Mouse (Mus musculus) lung, postnatal 14 days (tissue): ENCODE data around the gene A530032D15Rik.
"Not testable (repeated sequence)": the region's sequence is repeated elsewhere in the genome, so short reads cannot be mapped to it uniquely, and the experiment has no call there.

Source experiments
- DNase-seq: peaks from one replicate; pipeline ENCODE4 v3.0.0; 2021

A530032D15Rik gene

DNA sequence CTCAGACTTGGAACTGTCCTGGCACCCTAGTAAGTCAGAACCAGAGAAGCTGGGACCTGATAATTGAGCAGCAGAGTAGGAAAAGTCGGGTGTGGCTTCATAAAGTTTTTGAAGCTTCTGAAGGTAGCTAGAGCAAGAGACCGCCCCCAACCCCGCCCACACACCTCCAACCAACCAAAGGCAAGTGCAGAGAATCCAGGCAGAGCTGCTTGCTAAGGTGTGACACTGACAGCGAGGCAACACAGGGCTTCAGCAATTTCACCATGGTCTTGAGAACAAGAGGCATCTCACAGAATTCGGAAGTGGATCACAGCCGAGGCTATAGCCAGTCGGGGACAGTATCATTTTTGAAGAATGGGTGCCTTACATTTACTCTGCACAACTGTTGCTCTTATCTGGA lies at the start of gene A530032D15Rik:
Gene A530032D15Rik (minus strand): TSS at position 101 of the 400 bp plus-strand sequence.
- DNase-seq = not testable (repeated sequence)

DNA sequence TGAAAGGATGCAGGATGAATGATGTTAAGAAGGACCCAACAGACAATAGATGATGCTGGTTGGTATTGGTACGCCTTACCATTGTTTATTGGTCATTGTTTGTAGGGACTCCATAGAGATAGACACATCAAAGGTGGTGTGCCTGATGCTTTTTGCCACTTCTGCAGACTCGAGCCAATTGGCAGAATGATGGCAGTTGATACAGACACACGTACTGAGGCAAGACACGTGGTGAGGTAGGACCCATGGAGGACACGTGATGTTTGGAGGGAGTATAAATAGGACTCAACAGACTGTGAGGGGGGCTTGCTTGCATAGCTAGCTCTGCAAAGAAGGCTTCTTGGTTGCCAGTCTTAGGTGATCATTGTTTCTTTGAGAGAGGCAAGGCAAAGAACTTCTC lies 45.5 kb upstream of the A530032D15Rik start:
- not testable (repeated sequence) for DNase-seq

DNA sequence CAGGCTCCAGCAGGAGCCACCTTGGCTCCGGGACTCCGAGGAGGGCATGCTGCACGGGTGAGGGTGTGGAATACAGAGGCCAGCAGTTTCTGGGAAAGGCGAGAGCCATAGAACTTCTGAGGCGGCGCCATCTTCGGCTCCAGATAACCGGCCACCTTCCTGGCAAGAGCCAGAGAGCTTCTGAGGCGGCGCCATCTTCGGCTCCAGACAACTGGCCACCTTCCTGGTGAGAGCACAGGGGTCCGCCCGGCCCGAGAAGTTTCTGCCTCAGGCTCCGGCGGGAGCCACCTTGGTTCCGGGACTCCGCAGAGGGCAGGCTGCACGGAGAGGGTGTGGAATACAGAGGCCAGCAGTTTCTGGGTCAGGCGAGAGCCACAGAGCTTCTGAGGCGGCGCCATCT lies 24.0 kb upstream of the A530032D15Rik start:
- DNase-seq = not testable (repeated sequence)

DNA sequence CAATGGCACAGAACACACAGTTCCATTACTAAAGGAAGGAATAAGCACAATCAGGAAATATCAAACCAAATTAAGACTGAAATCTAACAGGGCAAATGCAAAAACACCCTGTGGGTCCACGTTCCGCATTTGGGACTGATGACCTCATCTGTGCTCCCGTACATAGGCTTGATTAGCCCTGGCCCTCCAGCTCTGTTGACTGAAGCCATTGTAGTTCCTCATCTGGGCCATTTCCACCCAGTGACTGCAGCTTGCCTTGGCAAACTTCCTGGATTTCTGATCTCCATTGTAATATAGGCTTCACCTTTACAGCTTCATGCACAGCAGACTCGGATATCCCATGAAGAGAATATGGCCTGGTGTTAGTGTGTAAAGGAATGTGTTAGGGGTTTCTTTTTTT lies 12.2 kb upstream of the A530032D15Rik start:
- not testable (repeated sequence) for DNase-seq

DNA sequence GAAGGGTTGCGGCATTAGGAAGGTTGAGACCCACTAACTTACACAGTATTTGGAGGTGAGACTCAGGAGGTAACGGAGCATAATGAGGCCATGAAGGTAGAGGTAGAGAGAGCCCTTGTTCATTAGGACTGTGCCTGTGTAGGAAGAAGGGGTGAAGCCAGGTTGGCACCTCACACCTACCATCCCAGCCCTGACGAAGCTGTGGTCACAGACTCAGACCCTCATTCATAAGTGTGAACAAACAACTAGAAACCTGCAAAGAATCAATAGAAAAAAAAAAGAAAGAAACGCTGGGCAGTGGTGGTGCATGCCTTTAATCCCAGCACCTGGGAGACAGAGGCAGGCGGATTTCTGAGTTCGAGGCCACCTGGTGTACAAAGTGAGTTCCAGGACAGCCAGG lies 8.7 kb upstream of the A530032D15Rik start:
- not testable (repeated sequence) for DNase-seq

DNA sequence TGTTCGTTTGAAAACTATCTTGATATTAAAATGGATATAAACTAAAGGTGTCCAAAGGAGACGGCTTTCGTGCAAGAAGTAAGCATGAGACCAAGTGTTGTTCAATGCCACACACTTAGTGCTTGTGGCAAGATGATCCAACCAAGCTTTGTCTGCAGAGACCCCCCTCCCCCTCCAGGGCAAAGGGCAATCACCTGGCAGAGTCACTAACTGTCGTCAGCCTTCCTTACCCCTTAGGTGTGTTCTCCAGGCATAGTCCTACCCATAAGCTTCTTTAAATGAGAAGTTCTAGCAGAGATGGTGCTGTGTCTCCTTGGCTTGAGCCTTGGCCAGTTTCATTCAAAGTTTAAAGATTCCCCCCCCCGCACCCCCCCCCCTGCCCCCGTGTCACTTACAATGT lies 7.9 kb upstream of the A530032D15Rik start:
- not testable (repeated sequence) for DNase-seq

DNA sequence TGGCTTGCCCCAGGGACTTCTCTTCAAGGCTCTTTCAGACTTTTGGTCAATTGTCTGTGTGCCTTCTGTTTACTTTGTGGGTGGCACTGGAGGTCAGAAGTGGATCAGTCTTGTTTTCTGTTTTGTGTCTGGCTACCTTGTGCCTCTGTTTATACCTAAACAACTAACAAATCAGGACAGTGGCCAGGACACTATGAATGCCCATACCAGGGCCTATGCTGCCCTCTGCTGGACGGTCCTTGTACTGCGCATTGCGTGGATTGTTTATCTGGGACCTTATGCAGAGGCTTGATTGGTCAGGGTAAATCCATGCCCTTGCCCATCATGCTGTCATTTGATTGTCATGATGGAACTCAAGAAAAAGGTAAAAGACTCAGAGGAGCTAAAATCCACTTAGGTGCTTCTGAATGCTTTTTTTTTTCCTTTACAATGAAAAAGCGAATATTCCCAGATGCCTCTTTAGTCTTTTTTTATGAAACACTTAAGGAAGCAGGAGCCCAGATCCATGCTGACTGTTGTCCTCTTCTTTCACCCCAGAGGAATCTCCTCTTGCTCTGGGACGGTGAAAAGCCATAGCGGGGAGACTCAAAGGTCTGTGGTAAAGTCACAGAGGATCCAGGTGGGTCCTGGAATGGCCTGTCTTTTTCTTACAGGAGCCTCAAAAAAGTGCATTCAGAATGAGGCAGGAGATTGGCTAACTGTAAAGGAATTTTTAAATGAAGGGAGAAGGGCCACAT lies 5.2 kb upstream of the A530032D15Rik start:
- DNase-seq = not testable (repeated sequence)

DNA sequence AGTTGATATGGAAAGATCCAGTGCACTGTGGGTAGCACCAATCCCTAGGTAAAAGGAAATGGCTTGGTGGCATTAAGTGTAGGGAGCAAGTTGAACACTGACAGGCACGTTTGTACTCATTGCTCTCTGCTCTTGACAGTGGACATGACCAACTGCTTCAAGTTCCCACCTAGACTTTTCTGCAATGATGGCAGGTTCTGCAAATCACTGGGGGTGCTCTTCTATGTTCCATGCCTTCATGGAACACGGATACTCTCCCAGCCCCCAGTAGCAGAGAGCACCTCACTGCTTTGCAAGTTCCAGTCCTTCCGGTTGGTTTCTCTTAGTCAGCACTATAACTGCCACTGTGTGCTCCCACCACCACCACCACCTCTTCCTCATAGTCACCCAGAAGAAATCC lies 4.4 kb upstream of the A530032D15Rik start:
- DNase-seq = not testable (repeated sequence)

DNA sequence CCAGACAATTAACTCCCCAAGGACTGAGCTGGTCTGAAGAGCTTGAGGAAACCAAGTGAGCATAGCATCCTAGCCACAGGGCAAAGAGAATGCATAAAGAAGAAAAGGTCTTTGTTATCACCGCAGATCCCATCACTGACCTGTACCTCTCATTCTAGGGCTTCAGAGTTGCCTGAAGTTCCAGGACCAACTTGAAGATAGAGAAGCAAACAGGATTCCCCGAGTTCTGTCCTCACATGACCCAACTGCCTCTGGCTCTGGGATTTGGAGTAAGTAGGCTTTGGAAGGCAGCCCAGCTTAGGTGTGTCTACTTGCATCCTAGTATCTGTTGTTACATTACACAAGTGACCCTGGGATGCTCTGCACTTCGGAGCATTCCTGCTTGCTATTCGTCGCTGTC lies 3.2 kb upstream of the A530032D15Rik start:
- DNase-seq = not testable (repeated sequence)

DNA sequence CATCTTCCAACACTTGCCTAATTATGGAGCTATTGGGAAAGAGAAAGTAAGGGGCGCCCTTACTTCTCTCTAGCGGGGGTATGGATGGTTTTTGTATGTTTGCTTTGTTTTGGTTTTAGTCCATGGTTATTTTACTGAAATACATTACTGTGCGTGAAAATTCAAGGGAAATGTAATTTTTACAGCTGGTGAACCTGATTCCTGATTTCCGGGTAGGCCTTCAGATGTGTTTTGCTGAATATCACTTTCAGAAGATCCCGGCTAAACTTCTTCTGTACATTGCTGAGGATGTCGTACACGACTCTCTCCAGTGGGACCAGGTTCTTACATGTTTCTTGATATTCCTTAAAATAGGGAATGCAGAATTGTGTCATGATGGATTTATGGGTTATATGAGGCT lies 2.6 kb upstream of the A530032D15Rik start:
- not testable (repeated sequence) for DNase-seq

DNA sequence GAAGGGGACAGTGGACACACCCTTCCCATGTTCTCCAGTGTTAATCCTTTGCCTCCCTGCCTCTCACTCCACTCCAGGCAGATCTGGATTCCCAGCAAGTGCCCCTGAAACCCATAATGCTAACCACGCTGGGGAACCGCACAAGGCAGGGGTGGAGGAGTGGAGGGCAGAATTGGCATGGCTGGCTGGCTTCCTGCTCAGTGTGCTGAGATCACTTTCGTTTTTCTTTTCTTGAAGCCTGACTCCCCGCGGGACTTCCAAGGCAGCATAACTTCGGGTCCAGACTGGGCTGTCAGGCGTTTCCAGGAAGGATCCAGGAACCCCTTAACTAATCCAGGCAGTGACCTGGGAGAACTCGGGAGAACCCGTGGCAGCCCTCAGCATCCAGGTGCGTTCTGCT lies 1.9 kb upstream of the A530032D15Rik start:
- DNase-seq = not testable (repeated sequence)

DNA sequence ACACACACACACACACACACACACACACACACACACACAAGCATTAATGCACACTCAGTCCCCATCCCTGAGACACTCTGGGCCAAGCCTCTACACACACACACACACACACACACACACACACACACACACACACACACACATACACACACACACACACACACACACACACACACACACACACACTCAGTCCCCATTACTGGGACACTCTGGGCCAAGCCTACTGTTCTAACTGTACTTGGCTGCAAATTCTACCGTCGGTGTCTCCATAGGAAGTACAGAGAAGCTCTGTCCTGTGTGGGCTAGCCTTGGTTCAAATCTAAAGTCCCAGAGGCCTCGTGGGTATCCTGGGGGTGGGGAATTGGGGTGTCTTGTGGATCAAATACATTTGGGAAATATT lies 1.2 kb upstream of the A530032D15Rik start:
- DNase-seq = not testable (repeated sequence)

DNA sequence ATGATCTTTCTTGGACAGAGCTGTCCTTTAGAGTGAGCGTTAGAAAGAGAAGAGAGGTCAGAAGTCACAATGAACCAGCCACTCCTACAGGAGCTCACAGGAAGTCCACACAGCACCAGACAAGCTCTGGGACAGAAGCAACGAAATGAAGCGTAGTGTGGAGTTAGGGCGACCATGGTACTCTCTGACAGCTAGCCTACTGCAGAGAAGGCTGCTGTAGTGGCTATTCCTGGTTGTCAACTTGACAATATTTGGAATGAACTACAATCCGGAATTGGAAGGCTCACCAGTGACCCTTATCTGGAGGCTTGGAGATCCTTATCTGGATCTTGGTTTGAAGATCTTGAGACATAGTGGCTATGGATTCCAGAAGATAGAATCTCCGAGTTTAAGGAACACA lies 3.6 kb downstream of the A530032D15Rik start:
- not testable (repeated sequence) for DNase-seq

DNA sequence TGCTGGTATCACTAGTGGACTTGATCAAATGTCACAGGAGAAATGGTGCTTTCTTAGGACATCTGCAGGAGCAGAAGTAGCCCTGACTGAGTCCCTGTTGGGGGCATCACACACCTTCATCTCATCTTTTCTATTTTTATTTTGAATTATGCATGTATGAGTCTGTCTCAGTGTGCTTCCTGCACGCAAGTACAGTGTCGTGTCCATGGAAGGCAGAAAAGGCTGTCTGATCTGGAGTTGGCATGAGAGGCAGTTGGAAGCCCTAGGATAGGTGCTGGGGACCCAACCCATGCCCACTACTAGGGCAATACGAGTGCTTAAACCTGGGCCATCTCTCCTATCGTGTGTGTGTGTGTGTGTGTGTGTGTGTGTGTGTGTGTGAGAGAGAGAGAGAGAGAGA lies 4.3 kb downstream of the A530032D15Rik start:
- DNase-seq = not testable (repeated sequence)

DNA sequence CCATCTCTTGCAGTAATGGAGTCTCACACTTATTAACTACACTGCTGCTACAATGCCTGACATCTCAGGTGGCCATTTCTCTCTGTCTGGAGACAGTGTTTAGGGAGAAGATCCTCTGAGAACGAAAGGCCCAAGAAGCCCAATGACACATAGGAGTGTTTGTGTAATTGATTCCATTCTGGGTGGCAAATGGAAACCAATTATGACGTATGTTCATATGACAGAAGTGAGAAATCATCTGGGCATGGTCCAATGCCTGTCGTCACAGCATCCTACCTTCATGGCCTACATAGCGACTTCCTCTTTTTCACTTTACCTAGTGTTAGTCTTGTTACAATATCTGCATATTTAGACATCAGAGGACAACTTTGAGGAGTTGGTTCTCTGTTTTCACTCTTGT lies 7.9 kb downstream of the A530032D15Rik start:
- DNase-seq = not testable (repeated sequence)

DNA sequence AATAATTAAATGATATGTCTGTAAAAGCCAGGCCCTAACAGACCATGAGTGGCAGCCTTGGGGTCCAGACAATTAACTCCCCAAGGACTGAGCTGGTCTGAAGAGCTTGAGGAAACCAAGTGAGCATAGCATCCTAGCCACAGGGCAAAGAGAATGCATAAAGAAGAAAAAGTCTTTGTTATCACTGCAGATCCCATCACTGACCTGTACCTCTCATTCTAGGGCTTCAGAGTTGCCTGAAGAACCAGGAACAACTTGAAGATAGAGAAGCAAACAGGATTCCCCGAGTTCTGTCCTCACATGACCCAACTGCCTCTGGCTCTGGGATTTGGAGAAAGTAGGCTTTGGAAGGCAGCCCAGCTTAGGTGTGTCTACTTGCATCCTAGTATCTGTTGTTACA lies 9.8 kb downstream of the A530032D15Rik start, which contains the start of gene Gm10553:
Gene Gm10553 (plus strand): TSS at position 301 of the 400 bp plus-strand sequence.
- not testable (repeated sequence) for DNase-seq

DNA sequence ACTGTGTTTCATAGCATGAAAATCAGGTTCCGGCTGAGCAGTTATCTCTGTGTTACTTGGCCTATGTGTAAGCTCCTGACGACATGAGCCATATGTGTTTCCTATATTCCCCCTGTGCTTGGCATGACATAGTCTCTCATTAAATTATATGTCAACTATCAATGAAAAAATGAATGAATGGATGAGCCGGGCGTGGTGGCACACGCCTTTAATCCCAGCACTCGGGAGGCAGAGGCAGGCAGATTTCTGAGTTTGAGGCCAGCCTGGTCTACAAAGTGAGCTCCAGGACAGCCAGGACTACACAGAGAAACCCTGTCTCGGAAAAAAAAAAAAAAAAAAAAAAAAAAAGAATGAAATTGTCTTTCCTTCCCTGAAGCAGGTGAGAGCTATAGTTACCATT lies 10.6 kb downstream of the A530032D15Rik start:
- not testable (repeated sequence) for DNase-seq

DNA sequence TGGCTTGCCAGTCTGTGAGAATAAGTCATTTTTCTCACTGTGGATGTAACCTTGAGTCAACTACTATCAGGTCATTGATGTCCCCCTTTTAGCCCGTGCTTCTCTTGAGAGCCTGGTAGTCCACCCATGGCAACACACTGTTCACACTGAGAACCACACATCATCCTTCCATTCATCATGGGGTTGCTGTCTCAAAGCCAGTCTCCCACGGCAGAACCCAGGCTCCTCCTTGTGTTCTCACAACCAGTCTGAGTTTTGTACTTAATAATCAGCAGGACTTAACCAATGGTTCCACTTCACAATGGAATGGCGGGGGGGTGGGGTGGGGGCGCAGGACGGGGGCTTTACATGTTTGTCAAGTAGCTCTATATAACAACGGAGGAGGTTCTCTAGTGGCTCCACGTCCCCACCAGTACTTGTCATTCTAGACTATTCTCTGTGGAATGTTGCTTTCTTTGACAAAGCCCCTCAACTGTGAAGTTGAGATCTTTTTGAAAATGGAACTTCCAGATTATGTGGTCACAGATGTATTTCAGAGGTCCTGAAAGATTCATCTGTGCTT lies 16.6 kb downstream of the A530032D15Rik start:
- DNase-seq = not testable (repeated sequence)

DNA sequence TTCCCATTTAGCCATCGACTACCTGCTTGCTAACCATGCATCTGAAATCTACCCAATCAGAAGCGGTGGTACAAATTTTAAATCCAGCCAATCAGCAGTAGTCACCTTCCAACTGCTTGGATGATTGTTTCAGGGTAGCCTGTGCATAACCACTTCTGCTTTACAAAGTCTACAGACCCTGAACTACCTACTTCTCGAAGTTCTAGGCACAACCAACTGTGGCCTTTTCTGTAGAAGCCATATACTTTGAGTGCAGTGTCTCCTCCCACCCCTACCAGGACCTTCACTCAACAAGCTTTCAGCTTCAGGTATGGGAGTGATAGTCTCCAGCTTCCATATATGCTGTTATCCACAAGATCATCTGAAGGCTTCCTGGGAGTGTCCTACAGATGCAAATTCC lies 17.5 kb downstream of the A530032D15Rik start:
- DNase-seq = not testable (repeated sequence)

DNA sequence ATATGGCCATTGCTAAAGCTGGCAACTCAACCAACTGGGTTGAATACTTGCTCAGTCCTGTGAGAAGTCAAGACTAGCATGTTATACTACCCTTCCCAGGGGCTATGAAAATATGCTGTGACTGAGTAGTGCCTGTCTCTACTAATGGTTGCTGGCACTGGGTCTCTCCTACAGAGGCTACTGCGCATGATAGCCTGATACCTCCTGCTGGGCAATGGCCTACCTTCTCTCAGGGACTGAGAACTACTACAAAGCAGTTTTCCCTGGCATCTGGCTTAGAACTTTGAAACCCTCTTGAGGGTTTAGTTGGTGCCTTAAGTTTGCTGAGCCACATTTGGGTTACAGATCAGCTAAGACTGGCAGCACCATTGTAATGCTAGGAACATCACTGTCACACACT lies 23.4 kb downstream of the A530032D15Rik start:
- not testable (repeated sequence) for DNase-seq

DNA sequence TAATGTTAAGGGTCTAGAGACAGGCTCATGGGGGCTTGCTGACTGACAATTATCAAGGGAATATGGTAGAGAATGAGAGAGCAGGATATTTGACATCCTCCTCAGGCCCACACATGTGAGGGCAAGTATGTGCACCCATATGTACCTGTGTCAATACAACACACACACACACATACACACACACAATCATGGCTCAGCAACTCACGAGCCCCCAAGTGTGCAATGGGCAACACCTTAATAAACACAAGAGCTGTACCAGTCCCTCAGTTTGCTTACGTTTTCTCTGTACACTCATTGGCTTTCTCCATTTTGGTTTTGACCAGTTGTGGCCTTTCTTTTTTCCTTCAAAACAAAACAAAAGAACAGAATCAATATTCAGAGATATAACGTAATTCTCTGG lies 24.9 kb downstream of the A530032D15Rik start:
- DNase-seq = not testable (repeated sequence)

DNA sequence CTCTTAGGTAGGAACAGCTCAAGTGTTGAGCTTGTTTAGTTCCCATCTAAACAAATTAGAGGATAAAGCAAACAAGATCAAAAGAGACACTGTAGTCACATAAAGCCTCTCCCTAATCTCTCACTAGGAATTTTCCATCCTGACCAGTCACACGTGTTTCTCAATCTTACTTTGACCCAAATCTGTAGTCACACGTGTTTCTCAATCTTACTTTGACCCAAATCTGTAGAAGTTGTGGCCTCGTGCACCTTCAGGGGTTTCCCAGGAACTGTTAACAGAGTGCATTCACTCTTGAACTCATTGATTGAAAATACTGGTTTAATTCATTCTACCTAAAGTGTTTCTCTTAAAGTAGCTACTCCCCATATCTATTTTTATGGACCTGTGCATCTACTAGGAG lies 36.6 kb downstream of the A530032D15Rik start:
- not testable (repeated sequence) for DNase-seq

DNA sequence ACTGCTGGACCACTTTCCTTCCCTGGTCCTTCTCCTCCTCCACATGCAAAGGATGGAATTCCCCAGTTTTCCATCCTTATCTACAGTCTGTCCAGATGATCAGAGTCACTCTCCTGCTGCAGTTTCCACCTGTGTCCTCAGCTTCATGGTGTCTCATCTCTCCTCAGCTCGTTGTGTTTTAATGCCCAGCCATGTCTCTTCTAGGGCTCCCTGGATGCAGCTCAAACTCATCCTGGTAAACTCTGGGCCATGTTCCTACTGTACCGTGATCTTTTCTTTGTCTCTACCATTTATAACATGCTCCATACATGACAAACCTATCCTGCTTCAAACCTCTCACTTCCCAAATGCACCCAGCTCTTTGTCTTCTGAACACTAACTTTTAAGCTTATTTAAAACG lies 38.0 kb downstream of the A530032D15Rik start:
- DNase-seq = not testable (repeated sequence)

DNA sequence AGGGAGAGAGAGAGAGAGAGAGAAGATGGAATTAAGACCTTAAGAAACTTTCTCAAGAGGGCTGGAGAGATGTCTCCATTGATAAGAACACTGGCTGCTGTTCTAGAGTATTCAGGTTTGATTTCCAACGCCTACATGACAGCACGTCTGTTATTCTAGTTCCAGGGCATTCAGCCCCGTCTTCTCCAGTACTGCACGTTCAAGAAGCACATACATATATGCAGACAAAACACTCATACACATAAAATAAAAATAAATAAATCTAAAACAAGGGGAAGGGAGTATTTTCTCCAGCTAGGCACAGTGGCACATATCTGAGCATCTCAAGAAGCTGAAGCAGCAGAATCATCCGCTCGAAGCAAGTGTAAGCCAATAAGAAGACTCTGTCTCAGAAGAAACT lies 73.9 kb downstream of the A530032D15Rik start:
- not testable (repeated sequence) for DNase-seq
